Mouse (Mus musculus) T-helper 17 cell (primary cell): ENCODE measurements at regions not wholly inside any gene's neighbourhood (a gene's known extent, or its start where the extent isn't known, plus 50 kb on each side); places are given as distances from the start of the nearest gene placed in this dataset.

Experiments used
- in situ Hi-C, 2 experiments: fragments of 300-600 bp; cut with MboI, MseI; formaldehyde crosslinking; loops; 1 replicate in 1 of 2; 2 replicates in 1 of 2; pipeline ENCODE4 v1.15.1; 2025; ENCODE audit warnings: high pct_unique_total_duplicates in 2 of 2

- in situ Hi-C loops: loop anchor here in 1 of 2 experiments (10.0 kb wide), 1 partner anchor 974 kb away; no protein-coding TSS in a partner anchor
These were observed 527.9 kb upstream of the Mpdz start for GRCm38 (mm10) chr4:81970472-81970871.

GRCm38 (mm10) chr4:81969621-81970115, 527.1 kb upstream of the Mpdz start:
- in situ Hi-C loops: loop anchor here in 1 of 2 experiments (10.0 kb wide), 1 partner anchor 975 kb away; no protein-coding TSS in a partner anchor

GRCm38 (mm10) chr4:81966054-81966623, 523.5 kb upstream of the Mpdz start:
- in situ Hi-C loops: no loop called here

- in situ Hi-C loops: no loop called here
These were observed 520.5 kb upstream of the Mpdz start for GRCm38 (mm10) chr4:81963112-81963511.

- in situ Hi-C loops: no loop called here
These were observed 520.0 kb upstream of the Mpdz start for GRCm38 (mm10) chr4:81962586-81962985.

- in situ Hi-C loops: no loop called here
These were observed 518.2 kb upstream of the Mpdz start for GRCm38 (mm10) chr4:81960552-81961534.

- in situ Hi-C loops: no loop called here
These were observed 514.5 kb upstream of the Mpdz start for GRCm38 (mm10) chr4:81956926-81957694.

GRCm38 (mm10) chr4:81953023-81953422, 510.4 kb upstream of the Mpdz start:
- in situ Hi-C loops: no loop called here

GRCm38 (mm10) chr4:81937384-81937783, 494.8 kb upstream of the Mpdz start:
- in situ Hi-C loops: no loop called here

- in situ Hi-C loops: no loop called here
These were observed 488.3 kb upstream of the Mpdz start for GRCm38 (mm10) chr4:81930956-81931355.

- in situ Hi-C loops: no loop called here
These were observed 486.1 kb upstream of the Mpdz start for GRCm38 (mm10) chr4:81928581-81929244.

- in situ Hi-C loops: no loop called here
These were observed 484.6 kb upstream of the Mpdz start for GRCm38 (mm10) chr4:81927176-81927714.

- in situ Hi-C loops: no loop called here
These were observed 484.1 kb upstream of the Mpdz start for GRCm38 (mm10) chr4:81926662-81927141.

- in situ Hi-C loops: no loop called here
These were observed 483.0 kb upstream of the Mpdz start for GRCm38 (mm10) chr4:81925611-81926010.

- in situ Hi-C loops: no loop called here
These were observed 481.5 kb upstream of the Mpdz start for GRCm38 (mm10) chr4:81924120-81924519.

- in situ Hi-C loops: no loop called here
These were observed 480.3 kb upstream of the Mpdz start for GRCm38 (mm10) chr4:81922876-81923275.

- in situ Hi-C loops: no loop called here
These were observed 472.4 kb upstream of the Mpdz start for GRCm38 (mm10) chr4:81914971-81915370.

- in situ Hi-C loops: no loop called here
These were observed 470.7 kb upstream of the Mpdz start for GRCm38 (mm10) chr4:81913296-81913695.

GRCm38 (mm10) chr4:81912653-81913052, 470.0 kb upstream of the Mpdz start:
- in situ Hi-C loops: no loop called here

- in situ Hi-C loops: no loop called here
These were observed 457.4 kb upstream of the Mpdz start for GRCm38 (mm10) chr4:81899961-81900540.
